Mouse (Mus musculus): ENCODE data around the gene Hspa1a.
"Not testable (repeated sequence)": the region's sequence is repeated elsewhere in the genome, so short reads cannot be mapped to it uniquely, and the experiment has no call there.

Hspa1a gene

GRCm38 (mm10) chr17:34972069-34972749, at the start of gene Hspa1a, which contains the start of gene Hspa1l:
TSS of gene Hspa1a (minus strand) at chr17:34972156.
TSS of gene Hspa1l (plus strand) at chr17:34972703.
- not testable (repeated sequence) for DNase-seq (ENCODE audit: extremely low spot score, low read depth, low spot score)

- DNase-seq (ENCODE audit: extremely low spot score, low read depth, low spot score), result no peak
These were observed 49.3 kb upstream of the Hspa1a start for GRCm38 (mm10) chr17:35021163-35021808.

GRCm38 (mm10) chr17:35020551-35020950, 48.6 kb upstream of the Hspa1a start:
- no peak for DNase-seq (ENCODE audit: extremely low spot score, low read depth, low spot score)

- DNase-seq (ENCODE audit: extremely low spot score, low read depth, low spot score), result no peak
These were observed 47.9 kb upstream of the Hspa1a start for GRCm38 (mm10) chr17:35019894-35020293.

- DNase-seq (ENCODE audit: extremely low spot score, low read depth, low spot score), result no peak
These were observed 46.2 kb upstream of the Hspa1a start for GRCm38 (mm10) chr17:35018171-35018570.

GRCm38 (mm10) chr17:35017706-35018030, 45.7 kb upstream of the Hspa1a start:
- no peak for DNase-seq (ENCODE audit: extremely low spot score, low read depth, low spot score)

GRCm38 (mm10) chr17:35016791-35017705, 45.1 kb upstream of the Hspa1a start:
- no peak for DNase-seq (ENCODE audit: extremely low spot score, low read depth, low spot score)

GRCm38 (mm10) chr17:35016376-35016775, 44.4 kb upstream of the Hspa1a start, which contains the start of gene Vwa7:
TSS of gene Vwa7 (plus strand) at chr17:35016579.
- no peak for DNase-seq (ENCODE audit: extremely low spot score, low read depth, low spot score)

- no peak for DNase-seq (ENCODE audit: extremely low spot score, low read depth, low spot score)
These were observed 43.3 kb upstream of the Hspa1a start for GRCm38 (mm10) chr17:35015296-35015695.

GRCm38 (mm10) chr17:35013221-35013620, 41.3 kb upstream of the Hspa1a start:
- DNase-seq (ENCODE audit: extremely low spot score, low read depth, low spot score), result no peak

GRCm38 (mm10) chr17:35012430-35012829, 40.5 kb upstream of the Hspa1a start:
- no peak for DNase-seq (ENCODE audit: extremely low spot score, low read depth, low spot score)

- DNase-seq (ENCODE audit: extremely low spot score, low read depth, low spot score), result no peak
These were observed 39.5 kb upstream of the Hspa1a start for GRCm38 (mm10) chr17:35011440-35011839.

- DNase-seq (ENCODE audit: extremely low spot score, low read depth, low spot score), result no peak
These were observed 37.6 kb upstream of the Hspa1a start for GRCm38 (mm10) chr17:35009586-35009985.

- DNase-seq (ENCODE audit: extremely low spot score, low read depth, low spot score), result no peak
These were observed 35.5 kb upstream of the Hspa1a start for GRCm38 (mm10) chr17:35007387-35007991.

- not testable (repeated sequence) for DNase-seq (ENCODE audit: extremely low spot score, low read depth, low spot score)
These were observed 33.9 kb upstream of the Hspa1a start for GRCm38 (mm10) chr17:35005902-35006301.

- no peak for DNase-seq (ENCODE audit: extremely low spot score, low read depth, low spot score)
These were observed 33.2 kb upstream of the Hspa1a start for GRCm38 (mm10) chr17:35005158-35005557.

GRCm38 (mm10) chr17:35004075-35004717, 32.2 kb upstream of the Hspa1a start:
- no peak for DNase-seq (ENCODE audit: extremely low spot score, low read depth, low spot score)

GRCm38 (mm10) chr17:35003022-35003838, 31.3 kb upstream of the Hspa1a start:
- no peak for DNase-seq (ENCODE audit: extremely low spot score, low read depth, low spot score)

- DNase-seq (ENCODE audit: extremely low spot score, low read depth, low spot score), result no peak
These were observed 30.4 kb upstream of the Hspa1a start for GRCm38 (mm10) chr17:35002153-35002865.

All from hindlimb bud, embryonic 11.5 days (tissue).